ENCODE assay signal across 9 mouse cellular contexts in genomic region chr5:30944956-30945781, GRCm38 (mm10). TPM values are rescaled to one million over a fixed set of nuclear protein-coding genes. Genes with fewer than 3 reads are reported as not detected.
DNase-seq lines count a peak whose midpoint lies in the region; ATAC-seq and TF ChIP-seq lines count a peak whose summit lies in the region.
"Had no signal": no experiment of that assay in that cellular context is flagged by ENCODE, and none has a peak within 500 bp of the region (broad histone marks: within the 10 kb centered on the region; RNA-seq: fewer than 3 reads in every experiment).

TSS of gene Cgref1 (minus strand) at chr5:30945591.

- no peaks in the 10 kb centered on the region for H3K36me3 ChIP-seq in limb, embryonic 11.5 days (ENCODE audit: control insufficient read depth, insufficient read depth, low read length)
- H3K36me3 ChIP-seq in midbrain, embryonic 12.5 days, result no peaks in the 10 kb centered on the region
- no peaks in the 10 kb centered on the region for H3K36me3 ChIP-seq in stomach, embryonic 16.5 days (ENCODE audit: control insufficient read depth, insufficient read depth, low read length)

- peak; percentile 33 for DNase-seq in ovary, adult 18-20 months (ENCODE audit: low spot score)
- DNase-seq in ovary, postnatal 14 days (ENCODE audit: low spot score), result no peak
- peak; percentile 46 to 65 for DNase-seq in gastrocnemius, postnatal 4 days (ENCODE audit: low spot score in 2 of 2)
- peak; percentile 75 to 78 for DNase-seq in kidney, adult 8-10 months
- peak; percentile 68 for DNase-seq in limb, embryonic 11.5 days (ENCODE audit: low spot score)

- 5% methylated on average over 44 of the region's 44 CpGs for WGBS in limb, embryonic 11.5 days
- WGBS in midbrain, embryonic 12.5 days, result 4% methylated on average over 44 of the region's 44 CpGs
- WGBS in stomach, embryonic 16.5 days, result 6% methylated on average over 44 of the region's 44 CpGs

- no peak within 1 kb of the TSS for H3K27ac ChIP-seq in cortical plate, adult 2 months (ENCODE audit: insufficient read depth, low read length)
- no peak within 1 kb of the TSS for H3K27ac ChIP-seq in limb, embryonic 11.5 days (replicated peaks; ENCODE audit: low read depth, low read length)
- H3K27ac ChIP-seq in midbrain, embryonic 12.5 days (replicated peaks), result no peak within 1 kb of the TSS
- no peak within 1 kb of the TSS for H3K27ac ChIP-seq in stomach, embryonic 16.5 days (ENCODE audit: low read length)

- TF ChIP-seq POLR2A in cortical plate, adult 2 months (IDR thresholded peaks at IDR 0.05; ENCODE audit: extremely low read depth, insufficient read depth, low read length), result peak; percentile 56

- H3K27me3 ChIP-seq in limb, embryonic 11.5 days (ENCODE audit: control insufficient read depth, insufficient read depth, low read length), result no peaks in the 10 kb centered on the region
- H3K27me3 ChIP-seq in midbrain, embryonic 12.5 days, result peaks cover 41% of the 10 kb centered on the region
- H3K27me3 ChIP-seq in stomach, embryonic 16.5 days (ENCODE audit: control insufficient read depth, insufficient read depth, low read length), result no peaks in the 10 kb centered on the region

- H3K4me3 ChIP-seq in cortical plate, adult 2 months (ENCODE audit: insufficient read depth, low read length), result peak within 1 kb of the TSS; percentile 32
- H3K4me3 ChIP-seq in limb, embryonic 11.5 days (ENCODE audit: low read depth, low read length), result peak within 1 kb of the TSS; percentile 35
- H3K4me3 ChIP-seq in midbrain, embryonic 12.5 days, result peak within 1 kb of the TSS; percentile 56
- peak within 1 kb of the TSS; percentile 40 for H3K4me3 ChIP-seq in stomach, embryonic 16.5 days (replicated peaks; ENCODE audit: low read length)

- H3K4me2 ChIP-seq in limb, embryonic 11.5 days (ENCODE audit: low read depth, severe bottlenecking), result peak within 1 kb of the TSS; percentile 75
- peak within 1 kb of the TSS; percentile 92 for H3K4me2 ChIP-seq in midbrain, embryonic 12.5 days (replicated peaks)
- H3K4me2 ChIP-seq in stomach, embryonic 16.5 days (ENCODE audit: low read depth, low read length), result peak within 1 kb of the TSS; percentile 65

- ATAC-seq in limb, embryonic 11.5 days (ENCODE audit: insufficient number of reproducible peaks, low FRiP score, low TSS enrichment, low read depth), result 0 out of 2 replicates have a peak, but pooled peaks have one; percentile 22
- peak; percentile 52 for ATAC-seq in midbrain, embryonic 12.5 days (ENCODE audit: low FRiP score, low read depth)
- peak; percentile 77; the same call in 1 of the 2 replicates for ATAC-seq in stomach, embryonic 16.5 days (ENCODE audit: insufficient read depth, low FRiP score)

- TF ChIP-seq CTCF in cortical plate, adult 2 months (IDR thresholded peaks at IDR 0.05; ENCODE audit: extremely low read depth, insufficient read depth, low read length), result peak; percentile 15; the same call in 1 of the 2 replicates

- no peaks in the 10 kb centered on the region for H3K9me3 ChIP-seq in limb, embryonic 11.5 days (ENCODE audit: control insufficient read depth, low read length)
- H3K9me3 ChIP-seq in midbrain, embryonic 12.5 days, result no peaks in the 10 kb centered on the region
- H3K9me3 ChIP-seq in stomach, embryonic 16.5 days (replicated peaks; ENCODE audit: control insufficient read depth, low read length), result no peaks in the 10 kb centered on the region

- peaks cover 6% of the 10 kb centered on the region; the same call in 1 of the 2 replicates for H3K4me1 ChIP-seq in cortical plate, adult 2 months (ENCODE audit: control insufficient read depth, insufficient read depth, low read length)
- H3K4me1 ChIP-seq in limb, embryonic 11.5 days (ENCODE audit: control insufficient read depth, insufficient read depth, low read length), result 0 out of 2 replicates have a peak, but pooled peaks cover 2% of the 10 kb centered on the region
- H3K4me1 ChIP-seq in midbrain, embryonic 12.5 days, result peaks cover 16% of the 10 kb centered on the region
- H3K4me1 ChIP-seq in stomach, embryonic 16.5 days (ENCODE audit: control insufficient read depth, insufficient read depth, low read length), result peaks cover 10% of the 10 kb centered on the region

- H3K9ac ChIP-seq in limb, embryonic 11.5 days (ENCODE audit: low read length), result peak within 1 kb of the TSS; percentile 53
- peak within 1 kb of the TSS; percentile 65 for H3K9ac ChIP-seq in midbrain, embryonic 12.5 days (replicated peaks)
- H3K9ac ChIP-seq in stomach, embryonic 16.5 days (ENCODE audit: low read length), result peak within 1 kb of the TSS; percentile 67

RNA-seq across cellular contexts. Expression of gene Cgref1, which starts in this region (rescaled TPM):
- polyA plus RNA-seq in cortical plate, adult 2 months (2012; rRNA removed), result 25.2 and 26.3 TPM in 2 replicates
- 1 to 10 TPM; 9.5 to 10.0 TPM for total RNA-seq in gastrocnemius, postnatal 4 days (2021)
- 2.2 and 2.7 TPM in 2 replicates for polyA plus RNA-seq in limb, embryonic 11.5 days (2014; fragmentation: Nextera tagmentation; extraction: Ambion mirVana)
- polyA plus RNA-seq in midbrain, embryonic 12.5 days (2016; fragmentation: Nextera tagmentation; extraction: Ambion mirVana), result 7.8 and 9.0 TPM in 2 replicates
- 12.3 and 14.3 TPM in 2 replicates for polyA plus RNA-seq in stomach, embryonic 16.5 days (2015; fragmentation: Nextera tagmentation; extraction: Ambion mirVana)
- total RNA-seq: MEL had no signal

Comparison
In these comparisons a context has a peak if more than half of its experiments do, and no peak if none do; other contexts are left out.
1. ATAC-seq: peak in every context shown above with its lines; median percentile 77 in stomach, embryonic 16.5 days; 52 in midbrain, embryonic 12.5 days; 22 in limb, embryonic 11.5 days.